ENCODE assay signal across 11 mouse cellular contexts in genomic region chr1:132088181-132088671, GRCm38 (mm10). TPM values are rescaled to one million over a fixed set of nuclear protein-coding genes. Genes with fewer than 3 reads are reported as not detected.
DNase-seq lines count a peak whose midpoint lies in the region; ATAC-seq lines count a peak whose summit lies in the region.
"Had no signal": no experiment of that assay in that cellular context is flagged by ENCODE, and none has a peak within 500 bp of the region (broad histone marks: within the 10 kb centered on the region; RNA-seq: fewer than 3 reads in every experiment).

No protein-coding gene starts in this region.

- H3K27me3 ChIP-seq in liver, embryonic 12.5 days (replicated peaks) = 0 out of 2 replicates have a peak, but pooled peaks cover 5% of the 10 kb centered on the region

- no peak for ATAC-seq in liver, embryonic 12.5 days
- ATAC-seq: hindbrain, embryonic 16.5 days had no signal

- H3K9ac ChIP-seq in liver, embryonic 12.5 days = no peak overlapping the region

- DNase-seq in layer of hippocampus, adult 11-12 months (ENCODE audit: low spot score) = peak; percentile 40
- no peak for DNase-seq in layer of hippocampus, adult 8-10 months (ENCODE audit: low spot score in 2 of 2)
- peak; percentile 75 to 83 for DNase-seq in cerebellum, adult 18-20 months
- DNase-seq in frontal cortex, postnatal 14 days (ENCODE audit: low spot score in 2 of 2) = peak; percentile 19 to 27
- peak; percentile 32 to 63 for DNase-seq in right cerebral cortex, postnatal 36 days (ENCODE audit: low spot score in 2 of 2)
- no peak for DNase-seq in kidney, postnatal 36 days
- DNase-seq: lung, adult 18-20 months had no signal

- H3K27ac ChIP-seq in liver, embryonic 12.5 days = no peak overlapping the region

- no peaks in the 10 kb centered on the region for H3K9me3 ChIP-seq in liver, embryonic 12.5 days (replicated peaks)

- no peaks in the 10 kb centered on the region; the same call in 1 of the 2 replicates for H3K4me1 ChIP-seq in liver, embryonic 12.5 days

- H3K4me2 ChIP-seq in liver, embryonic 12.5 days = no peak overlapping the region

- H3K4me3 ChIP-seq in liver, embryonic 12.5 days = no peak overlapping the region

- 66% methylated on average over 5 of the region's 5 CpGs for whole genome bisulfite sequencing in liver, embryonic 12.5 days (ENCODE audit: insufficient replicate concordance)

- H3K36me3 ChIP-seq in liver, embryonic 12.5 days = no peaks in the 10 kb centered on the region

RNA-seq across cellular contexts. Expression of gene Mfsd4a, which starts 20.4 kb away (rescaled TPM):
- total RNA-seq in layer of hippocampus, adult 8-10 months (2022) = 10 to 100 TPM; 64.6 to 84.2 (median 78.5) TPM
- polyA plus RNA-seq in liver, embryonic 12.5 days (2016; fragmentation: Nextera tagmentation; extraction: Ambion mirVana) = 8.2 and 8.5 TPM in 2 replicates

RNA-seq across cellular contexts. Expression of gene Cdk18, which starts 51.3 kb away (rescaled TPM):
- 10 to 100 TPM; 25.8 to 30.9 (median 27.6) TPM for total RNA-seq in layer of hippocampus, adult 8-10 months (2022)
- 2.7 and 3.1 TPM in 2 replicates for polyA plus RNA-seq in liver, embryonic 12.5 days (2016; fragmentation: Nextera tagmentation; extraction: Ambion mirVana)
- total RNA-seq: monocyte, adult 5-6 weeks; neutrophil, adult 5-6 weeks had no signal

Comparison
In these comparisons a context has a peak if more than half of its experiments do, and no peak if none do; other contexts are left out.
1. DNase-seq: peak in layer of hippocampus, adult 11-12 months (single experiment), cerebellum, adult 18-20 months (2 of 2), frontal cortex, postnatal 14 days (2 of 2) and right cerebral cortex, postnatal 36 days (2 of 2); none in layer of hippocampus, adult 8-10 months (0 of 2) and kidney, postnatal 36 days (0 of 2).